Mouse (Mus musculus) hindbrain, postnatal 0 days (tissue): ENCODE results near the gene Ctnnd2. TPM values are rescaled to one million over a fixed set of nuclear protein-coding genes. Genes with fewer than 3 reads are reported as not detected.
A peak's percentile ranks its signal among the peaks of the same experiment; 100 is the strongest.

Experiments used
- ATAC-seq: fragments of 200-750 bp; cut with Nextera tagmentation; 2 replicates; pipeline ENCODE4 v1.8.0; 2017; ENCODE audit warnings: mild to moderate bottlenecking, moderate TSS enrichment, moderate library complexity
- DNase-seq: peaks from one replicate; pipeline ENCODE4 v3.0.0-alpha.2; 2015; ENCODE audit warnings: low spot score
- H3K27ac ChIP-seq: fragments of 300-500 bp; sonication (generic); 2 replicates; pipeline ENCODE4 v1.5.1; 2014; ENCODE audit warnings: mild to moderate bottlenecking
- H3K27me3 ChIP-seq: fragments of 300-500 bp; sonication (generic); 2 replicates; pipeline ENCODE4 v1.6.1; 2014; ENCODE audit warnings: low read length, mixed read lengths; ENCODE audit not compliant: insufficient read depth
- H3K36me3 ChIP-seq: fragments of 300-500 bp; sonication (generic); 2 replicates; pipeline ENCODE4 v1.6.1; 2014; ENCODE audit warnings: low read length, mixed read lengths; ENCODE audit not compliant: insufficient read depth
- H3K4me1 ChIP-seq: fragments of 300-500 bp; sonication (generic); 2 replicates; pipeline ENCODE4 v1.6.1; 2014; ENCODE audit warnings: antibody characterized with exemption, low read length, mixed read lengths; ENCODE audit not compliant: insufficient read depth
- H3K4me2 ChIP-seq: fragments of 300-500 bp; sonication (generic); 2 replicates; pipeline ENCODE4 v1.6.1; 2014; ENCODE audit warnings: low read depth, mild to moderate bottlenecking, low read length, moderate library complexity, mixed read lengths
- H3K4me3 ChIP-seq: fragments of 300-500 bp; sonication (generic); 2 replicates; pipeline ENCODE4 v1.5.1; 2014; ENCODE audit warnings: low read length
- H3K9ac ChIP-seq: fragments of 300-500 bp; sonication (generic); replicated peaks from 2 replicates; pipeline ENCODE4 v1.6.1; 2014; ENCODE audit warnings: mild to moderate bottlenecking, low read length, moderate library complexity, mixed read lengths
- H3K9me3 ChIP-seq: fragments of 300-500 bp; sonication (generic); 2 replicates; pipeline ENCODE4 v1.6.1; 2016; ENCODE audit warnings: low read length, mixed read lengths
- CTCF ChIP-seq: IDR thresholded peaks from 2 replicates; pipeline ENCODE4 v1.5.1; 2016; ENCODE audit warnings: antibody characterized with exemption, control low read depth, low read depth
- WGBS: fragments of 180-500 bp; shearing (Covaris S2); extraction: QIAGEN DNeasy Blood & Tissue Kit; methylation state at CpG from one replicate; pipeline ENCODE4 v1.1.7; 2014; 5-methylcytosine and 5-hydroxymethylcytosine counted together
- polyA plus RNA-seq: library from polyadenylated mRNA; unstranded; fragments of >200 nt; fragmentation: Nextera tagmentation; extraction: Ambion mirVana; gene quantifications from 2 replicates; pipeline ENCODE4 v1.2.1, GENCODE M21; 2015
- total RNA-seq: library from RNA; depleted of rRNA; stranded (reverse); fragments of >200 nt; gene quantifications from 2 replicates; pipeline ENCODE4 v1.2.3, GENCODE M21; 2014

Gene Ctnnd2
- total and polyA plus RNA-seq, 2 experiments from 2014 or later = 67.2 to 157 TPM

DNA sequence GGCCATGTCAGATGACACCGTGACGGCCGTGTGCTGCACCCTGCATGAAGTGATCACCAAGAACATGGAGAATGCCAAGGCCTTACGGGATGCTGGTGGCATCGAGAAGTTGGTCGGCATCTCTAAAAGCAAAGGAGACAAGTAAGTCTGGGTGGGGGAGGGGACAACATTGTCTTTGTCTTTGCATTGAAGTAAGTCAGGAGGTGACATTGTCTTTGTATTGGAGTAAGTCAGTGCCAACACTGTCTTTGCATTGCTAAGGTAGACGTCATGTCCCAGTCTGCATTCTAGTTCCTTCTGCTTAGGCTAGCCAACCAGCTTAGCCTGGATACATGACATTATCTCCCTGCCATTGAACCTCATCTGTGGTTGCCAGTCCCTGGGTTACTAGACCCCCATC is 794.4 kb downstream of the Ctnnd2 start:
- ATAC-seq = no peak
- WGBS = 91% methylated on average over 7 of the region's 7 CpGs

DNA sequence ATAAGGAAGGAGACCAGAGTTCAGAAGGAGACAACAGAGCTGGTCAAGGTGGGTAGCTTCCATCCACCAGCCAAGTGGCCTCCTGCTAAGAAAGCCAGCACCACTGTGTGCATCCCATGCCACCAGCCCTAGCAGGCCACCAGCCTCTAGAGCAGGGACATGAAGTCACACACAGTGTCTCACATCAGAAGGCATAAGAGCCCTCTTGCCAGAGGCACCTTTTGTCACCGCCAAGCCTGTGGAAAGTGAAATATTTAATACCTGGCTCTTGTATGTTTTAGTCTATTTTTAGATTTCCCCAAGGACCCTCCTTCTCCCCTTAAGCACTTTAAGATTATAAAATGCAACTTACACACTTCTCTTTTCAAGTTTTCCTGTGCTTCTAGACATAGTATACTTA is 802.0 kb downstream of the Ctnnd2 start:
- TF ChIP-seq CTCF = no peak

More for the DNA sequence above, 794.4 kb downstream of the Ctnnd2 start:
- no peak for TF ChIP-seq CTCF
- Histone ChIP-seq H3K36me3 (no peaks in the 10 kb centered on the region; the same call in 1 of the 2 replicates), H3K27ac (no peak overlapping the region), H3K27me3 (no peaks in the 10 kb centered on the region), H3K4me3 (no peak overlapping the region), H3K4me2 (no peak overlapping the region), H3K4me1 (no peaks in the 10 kb centered on the region), H3K9me3 (no peaks in the 10 kb centered on the region), H3K9ac (no peak overlapping the region)
- no peak for DNase-seq

DNA sequence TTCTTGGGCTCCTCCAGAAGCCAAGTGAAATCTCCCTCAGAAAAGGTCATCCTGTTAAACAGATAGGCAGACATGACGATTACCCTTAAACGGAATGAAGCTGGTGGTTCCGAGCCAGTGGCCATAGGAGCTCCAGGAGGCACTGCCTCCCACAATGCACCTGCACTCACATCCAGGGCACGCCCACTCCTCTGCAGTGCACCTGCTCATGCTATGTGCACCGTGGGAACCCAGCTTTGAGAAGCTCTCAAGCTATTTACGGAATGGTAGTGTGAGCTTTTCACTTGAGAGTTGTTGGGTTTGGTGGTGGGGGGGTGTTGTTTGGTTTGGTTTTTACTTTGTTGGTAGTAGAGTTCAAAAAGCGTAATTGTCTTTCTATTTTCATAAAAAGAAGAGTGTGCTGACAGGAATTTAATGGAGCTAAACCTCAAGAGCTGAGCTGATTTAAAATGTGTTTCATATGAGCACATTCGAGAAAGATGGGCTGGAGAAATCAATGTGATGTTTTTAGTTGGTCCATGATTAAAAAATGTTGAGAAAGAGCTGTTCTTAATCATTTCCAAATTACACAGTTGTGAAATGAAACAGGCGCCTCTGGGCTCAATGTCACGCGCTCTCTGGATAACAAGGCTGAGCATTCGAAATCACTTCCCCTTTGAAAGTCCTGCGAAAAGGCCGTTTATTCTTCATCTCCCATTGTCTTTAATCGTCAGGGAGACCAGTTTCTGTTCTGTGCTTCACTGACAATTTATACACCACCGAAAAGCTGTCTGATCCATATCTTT is 802.8 kb downstream of the Ctnnd2 start:
- no peaks in the 10 kb centered on the region for H3K36me3 ChIP-seq
- no peak overlapping the region for H3K9ac ChIP-seq
- TF ChIP-seq CTCF = no peak
- H3K27me3 ChIP-seq = no peaks in the 10 kb centered on the region
- no peak overlapping the region for H3K4me3 ChIP-seq
- WGBS = 68% methylated on average over 16 of the region's 16 CpGs
- no peak overlapping the region for H3K4me2 ChIP-seq
- no peaks in the 10 kb centered on the region for H3K4me1 ChIP-seq
- no peaks in the 10 kb centered on the region for H3K9me3 ChIP-seq
- H3K27ac ChIP-seq = no peak overlapping the region
- ATAC-seq (0 out of 2 replicates have a peak, but pooled peaks have one; percentile 38), DNase-seq (no peak)

More for the DNA sequence above, 802.0 kb downstream of the Ctnnd2 start:
- no peak for ATAC-seq
- no peak overlapping the region for H3K27ac ChIP-seq
- 89% methylated on average over 1 of the region's 1 CpGs for WGBS
- H3K4me1 ChIP-seq = no peaks in the 10 kb centered on the region
- H3K9me3 ChIP-seq = no peaks in the 10 kb centered on the region
- H3K9ac ChIP-seq = no peak overlapping the region
- no peaks in the 10 kb centered on the region for H3K27me3 ChIP-seq
- H3K4me3 ChIP-seq = no peak overlapping the region
- no peak for DNase-seq
- no peaks in the 10 kb centered on the region for H3K36me3 ChIP-seq
- H3K4me2 ChIP-seq = no peak overlapping the region

DNA sequence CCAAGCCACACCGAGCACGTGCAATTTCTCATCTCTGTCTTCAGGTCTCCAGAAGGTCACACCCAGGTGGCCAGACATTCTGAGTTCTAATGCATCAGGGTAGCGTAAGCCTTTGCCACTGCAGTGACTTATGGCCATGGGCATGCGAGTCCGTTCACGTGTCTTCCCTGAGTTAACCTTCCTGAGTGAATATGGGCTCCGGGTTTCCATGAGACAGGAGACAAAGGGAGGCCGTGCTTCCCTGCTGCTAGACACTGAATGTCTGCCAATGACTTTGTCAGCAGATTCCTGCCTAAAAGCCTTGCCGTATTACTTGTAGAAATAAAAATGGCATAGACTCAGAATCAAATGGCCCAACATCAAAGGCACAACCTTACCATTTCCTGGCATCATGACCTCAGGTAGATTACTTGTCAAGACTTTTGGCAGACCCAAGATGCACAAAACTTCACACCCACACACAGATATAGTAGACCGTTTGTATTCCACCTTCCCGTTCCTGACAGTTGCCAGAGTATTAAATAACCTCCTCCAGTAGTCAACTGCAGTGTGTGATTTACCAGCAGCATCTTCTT is 804.9 kb downstream of the Ctnnd2 start:
- Histone ChIP-seq H3K27me3 (no peaks in the 10 kb centered on the region), H3K27ac (no peak overlapping the region), H3K4me1 (no peaks in the 10 kb centered on the region), H3K4me3 (no peak overlapping the region), H3K4me2 (no peak overlapping the region), H3K9ac (no peak overlapping the region), H3K9me3 (no peaks in the 10 kb centered on the region), H3K36me3 (no peaks in the 10 kb centered on the region)
- DNase-seq = peak; percentile 43
- WGBS = 51% methylated on average over 11 of the region's 11 CpGs
- peak; percentile 47; the same call in 1 of the 2 replicates for ATAC-seq
- TF ChIP-seq CTCF = no peak

DNA sequence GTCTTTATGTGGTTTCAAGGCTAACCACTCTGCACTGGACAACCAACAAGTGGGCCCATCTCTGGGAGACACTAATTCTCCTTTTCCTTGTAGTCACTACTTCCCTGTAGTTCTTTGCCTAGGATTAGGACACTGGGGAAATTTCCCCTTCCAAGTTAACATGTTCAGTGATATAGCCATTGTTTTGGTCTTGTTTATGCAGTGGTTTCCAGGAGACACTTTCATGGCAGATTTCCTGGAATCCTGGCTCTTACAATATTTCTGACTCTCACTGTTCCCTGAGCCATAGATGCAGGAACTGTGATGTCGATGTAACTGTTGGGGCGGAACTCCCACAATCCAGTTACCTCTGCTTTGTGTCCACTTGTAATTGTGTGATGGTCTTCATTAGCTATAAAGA is 814.5 kb downstream of the Ctnnd2 start:
- H3K36me3 ChIP-seq = no peaks in the 10 kb centered on the region
- ATAC-seq (no peak), DNase-seq (no peak)
- H3K9ac ChIP-seq = no peak overlapping the region
- no peaks in the 10 kb centered on the region for H3K9me3 ChIP-seq
- no peak overlapping the region for H3K4me3 ChIP-seq
- no peak overlapping the region for H3K27ac ChIP-seq
- H3K4me2 ChIP-seq = no peak overlapping the region
- H3K4me1 ChIP-seq = no peaks in the 10 kb centered on the region
- WGBS = 86% methylated on average over 2 of the region's 2 CpGs
- no peak for TF ChIP-seq CTCF
- H3K27me3 ChIP-seq = no peaks in the 10 kb centered on the region

DNA sequence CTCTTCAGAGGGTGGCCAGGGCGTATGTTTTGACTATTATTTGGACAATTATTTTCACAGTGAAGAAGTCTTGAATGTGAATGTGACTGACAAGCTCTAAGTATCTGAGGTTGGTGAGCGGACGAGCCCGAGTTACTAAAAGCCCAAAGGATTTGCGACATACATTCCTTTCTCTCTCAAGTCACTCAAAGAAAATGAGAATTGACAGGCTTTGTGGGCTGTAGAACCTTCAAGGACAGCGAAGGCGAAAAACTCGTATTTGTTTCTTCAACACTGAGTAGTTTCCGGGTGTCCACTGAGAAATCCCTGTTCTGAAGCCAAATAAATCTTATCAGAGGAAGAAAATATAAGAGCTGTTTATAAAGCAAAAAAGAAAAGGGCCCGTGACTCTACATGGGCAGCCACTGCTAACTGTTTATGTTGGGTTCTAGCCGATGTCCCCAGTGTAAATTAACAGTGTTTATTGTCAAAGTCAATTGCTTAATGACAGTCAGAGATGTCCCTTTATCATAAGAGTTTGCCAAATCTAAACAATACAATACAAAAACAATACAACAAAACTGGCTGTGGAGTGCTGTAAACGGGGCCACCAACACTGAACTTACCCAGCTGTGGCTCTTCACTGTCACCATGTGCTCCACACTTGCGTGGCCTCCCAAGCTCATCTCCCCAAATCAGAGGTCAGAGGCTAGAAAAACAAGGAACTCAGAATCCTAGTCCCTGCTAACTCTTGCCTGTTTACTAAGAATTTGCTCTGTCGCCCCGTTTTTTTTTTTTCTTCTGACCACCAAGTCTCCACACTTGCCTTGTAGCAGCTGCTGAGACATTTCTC is 818.2 kb downstream of the Ctnnd2 start:
- DNase-seq (no peak), ATAC-seq (no peak)
- Histone ChIP-seq H3K9ac (no peak overlapping the region), H3K4me3 (no peak overlapping the region), H3K9me3 (no peaks in the 10 kb centered on the region), H3K4me2 (no peak overlapping the region), H3K36me3 (no peaks in the 10 kb centered on the region), H3K27ac (no peak overlapping the region), H3K4me1 (no peaks in the 10 kb centered on the region), H3K27me3 (no peaks in the 10 kb centered on the region)
- 65% methylated on average over 15 of the region's 15 CpGs for WGBS
- no peak for TF ChIP-seq CTCF
